Mouse (Mus musculus): Measurements from ENCODE around the gene 9530068E07Rik. TPM values are rescaled to one million over a fixed set of nuclear protein-coding genes. Genes with fewer than 3 reads are reported as not detected.

Gene 9530068E07Rik
- total and polyA plus RNA-seq, 3 experiments, result 102 to 153 (median 128) TPM

DNA sequence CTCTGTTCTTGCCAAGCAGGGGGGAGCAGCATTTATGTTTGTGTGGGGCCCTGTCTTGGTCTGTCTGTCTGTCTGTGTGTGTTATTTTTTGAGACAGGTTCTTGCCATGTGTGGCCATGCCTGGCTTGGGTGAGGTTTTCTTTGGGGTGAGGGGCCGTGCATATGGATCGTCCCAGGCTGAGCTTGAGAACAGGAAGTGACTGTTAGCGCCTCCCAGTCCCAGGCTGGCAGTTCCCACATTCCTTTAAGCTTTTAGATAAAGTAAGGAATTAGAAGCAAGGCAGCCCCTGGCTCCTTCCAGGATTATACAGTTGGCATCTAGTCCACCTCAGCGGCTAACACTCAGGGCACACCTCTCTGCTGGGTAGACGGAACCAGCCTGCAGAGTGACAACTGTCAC is 13.1 kb downstream of the 9530068E07Rik start:
- H3K27ac ChIP-seq (ENCODE audit: insufficient read depth, low read depth), result no peak overlapping the region
- no peaks in the 10 kb centered on the region for H3K27me3 ChIP-seq (replicated peaks)
- peaks cover 30 to 52% of the 10 kb centered on the region in 2 experiments for H3K36me3 ChIP-seq (replicated peaks in 1 of 2; ENCODE audit: control insufficient read depth in 1 of 2, insufficient read depth in 1 of 2, low read length in 1 of 2)
- dilution Hi-C loops (cut with MboI; ENCODE audit: extremely low pct_ligation_motif_present, extremely low pct_unique_long_range_greater_than_20kb, low sequenced_read_pairs), result no loop called here
- in situ Hi-C loops (cut with MboI; ENCODE audit: low pct_ligation_motif_present, low pct_unique_long_range_greater_than_20kb, low sequenced_read_pairs), result loop anchor here (25.0 kb wide), 1 partner anchor 853 kb away; no protein-coding TSS in a partner anchor
- H3K4me1 ChIP-seq (ENCODE audit: control insufficient read depth in 1 of 2, insufficient read depth in 2 of 2), result no peaks in the 10 kb centered on the region
- H3K9ac ChIP-seq (ENCODE audit: insufficient read depth, low read depth), result no peak overlapping the region
- TF ChIP-seq TBP (conservative IDR thresholded peaks at IDR 0.05; ENCODE audit: low read depth, low read length), result no peak
- TF ChIP-seq NELFE (IDR thresholded peaks at IDR 0.05; ENCODE audit: low read depth, low read length), result no peak
- TF ChIP-seq IRF4 (IDR thresholded peaks at IDR 0.05; ENCODE audit: low read depth, low read length), result no peak
- no peak for TF ChIP-seq CHD1 (IDR thresholded peaks at IDR 0.05; ENCODE audit: low read depth, low read length)
- no peak for TF ChIP-seq MEF2A (IDR thresholded peaks at IDR 0.05; ENCODE audit: borderline replicate concordance, low read depth, low read length)
- no peak for TF ChIP-seq TCF12 (IDR thresholded peaks at IDR 0.05; ENCODE audit: low read depth, low read length)
- 0 out of 2 replicates have a peak, but pooled peaks cover under 1% of the 10 kb centered on the region for H3K79me2 ChIP-seq (replicated peaks; ENCODE audit: control insufficient read depth, extremely low read depth, insufficient read depth, poor library complexity, severe bottlenecking)
- H3K4me3 ChIP-seq (replicated peaks in 1 of 3; ENCODE audit: low read depth in 2 of 3, low read length in 2 of 3, poor library complexity in 1 of 3), result no peak overlapping the region
- H3K4me2 ChIP-seq (ENCODE audit: insufficient read depth, low read depth, poor library complexity, severe bottlenecking), result no peak overlapping the region
- H3K9me3 ChIP-seq (replicated peaks; ENCODE audit: low read length), result no peaks in the 10 kb centered on the region
- no peak for DNase-seq (ENCODE audit: extremely low read depth)

DNA sequence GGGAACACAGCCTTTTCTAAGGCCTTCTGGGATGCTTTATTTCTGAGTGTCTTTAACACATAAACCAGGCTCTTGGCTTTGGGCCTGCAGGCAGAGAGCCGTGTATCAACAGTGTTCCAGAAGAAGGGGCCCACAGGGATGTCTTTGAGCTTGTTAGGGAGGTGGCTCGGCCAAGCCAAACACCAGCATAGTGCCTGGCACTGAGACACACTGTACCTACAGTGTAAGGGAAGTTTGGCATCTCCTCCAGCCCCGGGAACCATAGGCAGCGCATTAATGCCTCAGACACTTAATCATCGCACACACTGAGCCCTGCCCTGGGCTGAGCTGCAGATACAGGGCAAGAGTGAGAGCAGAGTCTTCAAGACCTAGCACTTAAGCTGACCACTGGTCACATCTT is 22.1 kb downstream of the 9530068E07Rik start:
- no peaks in the 10 kb centered on the region for H3K9me3 ChIP-seq (replicated peaks; ENCODE audit: low read length)
- peaks cover 36% of the 10 kb centered on the region for H3K27me3 ChIP-seq (replicated peaks)
- no peaks in the 10 kb centered on the region for H3K4me1 ChIP-seq (ENCODE audit: control insufficient read depth in 1 of 2, insufficient read depth in 2 of 2)
- no peaks in the 10 kb centered on the region for H3K36me3 ChIP-seq (replicated peaks in 1 of 2; ENCODE audit: control insufficient read depth in 1 of 2, insufficient read depth in 1 of 2, low read length in 1 of 2)
- TF ChIP-seq ZC3H11A (IDR thresholded peaks at IDR 0.05; ENCODE audit: low read depth, low read length), result no peak
- no peak for TF ChIP-seq UBTF (IDR thresholded peaks at IDR 0.05; ENCODE audit: low read depth, low read length)
- TF ChIP-seq E2F4 (IDR thresholded peaks at IDR 0.05; ENCODE audit: insufficient replicate concordance, low read depth, low read length), result no peak
- TF ChIP-seq SIN3A (IDR thresholded peaks at IDR 0.05; ENCODE audit: low read length), result no peak
- no peak for TF ChIP-seq MAFK (IDR thresholded peaks at IDR 0.05; ENCODE audit: insufficient replicate concordance, low read length)
- no peak for TF ChIP-seq JUN (IDR thresholded peaks at IDR 0.05; ENCODE audit: insufficient read depth, low read depth, low read length)
- TF ChIP-seq HCFC1 (IDR thresholded peaks at IDR 0.05; ENCODE audit: low read depth, low read length), result no peak
- TF ChIP-seq MAZ (IDR thresholded peaks at IDR 0.05; ENCODE audit: low read depth, low read length), result no peak
- no peak for TF ChIP-seq MYC (IDR thresholded peaks at IDR 0.05; ENCODE audit: low read depth, low read length)
- TF ChIP-seq RCOR1 (conservative IDR thresholded peaks at IDR 0.05; ENCODE audit: low read depth, low read length), result no peak
- TF ChIP-seq EP300 (IDR thresholded peaks at IDR 0.05; ENCODE audit: low read length), result no peak
- TF ChIP-seq MAX (IDR thresholded peaks at IDR 0.05; ENCODE audit: low read length), result no peak
- no peak for TF ChIP-seq USF2 (conservative IDR thresholded peaks at IDR 0.05; ENCODE audit: low read depth, low read length)
- TF ChIP-seq CHD2 (IDR thresholded peaks at IDR 0.05; ENCODE audit: low read length), result no peak
- TF ChIP-seq MEF2A (IDR thresholded peaks at IDR 0.05; ENCODE audit: borderline replicate concordance, low read depth, low read length), result no peak
- TF ChIP-seq NRF1 (IDR thresholded peaks at IDR 0.05; ENCODE audit: low read depth, low read length), result no peak
- no peak for TF ChIP-seq CHD1 (IDR thresholded peaks at IDR 0.05; ENCODE audit: low read depth, low read length)
- TF ChIP-seq CTCF (conservative IDR thresholded peaks at IDR 0.05 in 1 of 2, IDR thresholded peaks at IDR 0.05 in 1 of 2; ENCODE audit: low read depth in 2 of 2, low read length in 2 of 2), result no peak
- no peaks in the 10 kb centered on the region for H3K79me2 ChIP-seq (replicated peaks; ENCODE audit: control insufficient read depth, extremely low read depth, insufficient read depth, poor library complexity, severe bottlenecking)
- no peak overlapping the region for H3K4me3 ChIP-seq (replicated peaks in 1 of 3; ENCODE audit: low read depth in 2 of 3, low read length in 2 of 3, poor library complexity in 1 of 3)
- in situ Hi-C loops (cut with MboI; ENCODE audit: low pct_ligation_motif_present, low pct_unique_long_range_greater_than_20kb, low sequenced_read_pairs), result loop anchor here (25.0 kb wide), 1 partner anchor 844 kb away; no protein-coding TSS in a partner anchor
- no peak overlapping the region for H3K27ac ChIP-seq (ENCODE audit: insufficient read depth, low read depth)
- H3K9ac ChIP-seq (ENCODE audit: insufficient read depth, low read depth), result no peak overlapping the region
- H3K4me2 ChIP-seq (ENCODE audit: insufficient read depth, low read depth, poor library complexity, severe bottlenecking), result no peak overlapping the region
- DNase-seq (ENCODE audit: extremely low read depth), result no peak
- dilution Hi-C loops (cut with MboI; ENCODE audit: extremely low pct_ligation_motif_present, extremely low pct_unique_long_range_greater_than_20kb, low sequenced_read_pairs), result no loop called here
